Mouse (Mus musculus) forebrain, embryonic 10.5 days (tissue): ENCODE results near the gene Irf2. TPM values are rescaled to one million over a fixed set of nuclear protein-coding genes. Genes with fewer than 3 reads are reported as not detected.

Source experiments
- DNase-seq: peaks from one replicate; pipeline ENCODE4 v3.0.0-alpha.2; 2017; ENCODE audit warnings: low spot score; ENCODE audit errors: extremely low spot score
- H3K27ac ChIP-seq: fragments of 300-500 bp; sonication (generic); 2 replicates; pipeline ENCODE4 v1.5.1; 2016; ENCODE audit warnings: mild to moderate bottlenecking
- H3K27me3 ChIP-seq: fragments of 300-500 bp; sonication (generic); 2 replicates; pipeline ENCODE4 v1.6.1; 2016; ENCODE audit warnings: mild to moderate bottlenecking; ENCODE audit not compliant: poor library complexity, severe bottlenecking
- H3K36me3 ChIP-seq: fragments of 300-500 bp; sonication (generic); replicated peaks from 2 replicates; pipeline ENCODE4 v1.6.1; 2016; ENCODE audit warnings: mild to moderate bottlenecking, moderate library complexity
- H3K4me1 ChIP-seq: fragments of 300-500 bp; sonication (generic); 2 replicates; pipeline ENCODE4 v1.6.1; 2016
- H3K4me3 ChIP-seq: fragments of 300-500 bp; sonication (generic); 2 replicates; pipeline ENCODE4 v1.5.1; 2016; ENCODE audit warnings: mild to moderate bottlenecking, moderate library complexity
- H3K9me3 ChIP-seq: fragments of 300-500 bp; sonication (generic); 2 replicates; pipeline ENCODE4 v1.6.1; 2016; ENCODE audit warnings: mild to moderate bottlenecking, moderate library complexity
- WGBS: fragments of 180-500 bp; shearing (Covaris S2); methylation state at CpG from one replicate; pipeline ENCODE4 v1.1.7; 2016; 5-methylcytosine and 5-hydroxymethylcytosine counted together
- polyA plus RNA-seq: library from polyadenylated mRNA; unstranded; fragments of >200 nt; fragmentation: Nextera tagmentation; extraction: Ambion mirVana; gene quantifications from 2 replicates; pipeline ENCODE4 v1.2.1, GENCODE M21; 2016

Irf2 gene
- polyA plus RNA-seq, 1 experiment from 2014 or later, result 7.8 TPM

GRCm38 (mm10) chr8:46859164-46859846, 119.8 kb downstream of the Irf2 start:
- no peak for DNase-seq
- Histone ChIP-seq H3K36me3 (no peaks in the 10 kb centered on the region), H3K27me3 (no peaks in the 10 kb centered on the region), H3K4me3 (no peak overlapping the region), H3K4me1 (peaks cover 12% of the 10 kb centered on the region), H3K27ac (peak overlapping the region; percentile 11; the same call in 1 of the 2 replicates), H3K9me3 (no peaks in the 10 kb centered on the region)
- 48% methylated on average over 7 of the region's 7 CpGs for whole genome bisulfite sequencing

GRCm38 (mm10) chr8:46859847-46860167, 120.3 kb downstream of the Irf2 start:
- H3K4me3 ChIP-seq, result no peak overlapping the region
- no peaks in the 10 kb centered on the region for H3K9me3 ChIP-seq
- WGBS, result 69% methylated on average over 8 of the region's 8 CpGs
- H3K36me3 ChIP-seq, result no peaks in the 10 kb centered on the region
- no peak for DNase-seq
- H3K27me3 ChIP-seq, result no peaks in the 10 kb centered on the region
- peak overlapping the region; percentile 11; the same call in 1 of the 2 replicates for H3K27ac ChIP-seq
- peaks cover 12% of the 10 kb centered on the region for H3K4me1 ChIP-seq

- WGBS, result 88% methylated on average over 5 of the region's 5 CpGs
These were observed 123.0 kb downstream of the Irf2 start for GRCm38 (mm10) chr8:46862508-46862907.

GRCm38 (mm10) chr8:46865428-46865827, 125.9 kb downstream of the Irf2 start:
- WGBS, result 88% methylated on average over 1 of the region's 1 CpGs
- no peaks in the 10 kb centered on the region for H3K36me3 ChIP-seq
- no peak overlapping the region for H3K4me3 ChIP-seq
- no peak for DNase-seq
- H3K27me3 ChIP-seq, result no peaks in the 10 kb centered on the region
- H3K9me3 ChIP-seq, result no peaks in the 10 kb centered on the region
- peaks cover 11% of the 10 kb centered on the region for H3K4me1 ChIP-seq
- H3K27ac ChIP-seq, result no peak overlapping the region

More at GRCm38 (mm10) chr8:46862508-46862907, 123.0 kb downstream of the Irf2 start:
- DNase-seq, result no peak
- H3K9me3 ChIP-seq, result no peaks in the 10 kb centered on the region
- no peak overlapping the region for H3K4me3 ChIP-seq
- no peaks in the 10 kb centered on the region for H3K27me3 ChIP-seq
- H3K4me1 ChIP-seq, result peaks cover 17% of the 10 kb centered on the region
- no peak overlapping the region for H3K27ac ChIP-seq
- H3K36me3 ChIP-seq, result no peaks in the 10 kb centered on the region

- H3K36me3 ChIP-seq, result no peaks in the 10 kb centered on the region
- WGBS, result 60% methylated on average over 4 of the region's 4 CpGs
- H3K4me3 ChIP-seq, result no peak overlapping the region
- no peaks in the 10 kb centered on the region for H3K27me3 ChIP-seq
- H3K27ac ChIP-seq, result no peak overlapping the region
- H3K9me3 ChIP-seq, result no peaks in the 10 kb centered on the region
- peaks cover 11% of the 10 kb centered on the region for H3K4me1 ChIP-seq
- DNase-seq, result no peak
These were observed 127.9 kb downstream of the Irf2 start for GRCm38 (mm10) chr8:46867440-46867839.

- H3K4me3 ChIP-seq, result no peak overlapping the region
- no peak overlapping the region for H3K27ac ChIP-seq
- no peaks in the 10 kb centered on the region for H3K9me3 ChIP-seq
- no peaks in the 10 kb centered on the region for H3K36me3 ChIP-seq
- WGBS, result 79% methylated on average over 8 of the region's 8 CpGs
- H3K4me1 ChIP-seq, result peaks cover 11% of the 10 kb centered on the region
- H3K27me3 ChIP-seq, result no peaks in the 10 kb centered on the region
- no peak for DNase-seq
These were observed 129.0 kb downstream of the Irf2 start for GRCm38 (mm10) chr8:46868346-46869065.

GRCm38 (mm10) chr8:46869521-46869925, 130.0 kb downstream of the Irf2 start:
- DNase-seq, result no peak

GRCm38 (mm10) chr8:46871086-46871485, 131.6 kb downstream of the Irf2 start:
- H3K27ac ChIP-seq, result no peak overlapping the region
- no peak for DNase-seq
- no peaks in the 10 kb centered on the region for H3K9me3 ChIP-seq
- 91% methylated on average over 4 of the region's 4 CpGs for WGBS
- no peaks in the 10 kb centered on the region for H3K27me3 ChIP-seq
- no peaks in the 10 kb centered on the region for H3K36me3 ChIP-seq
- H3K4me3 ChIP-seq, result no peak overlapping the region
- peaks cover 11% of the 10 kb centered on the region for H3K4me1 ChIP-seq

More at GRCm38 (mm10) chr8:46869521-46869925, 130.0 kb downstream of the Irf2 start:
- Histone ChIP-seq H3K27ac (no peak overlapping the region), H3K9me3 (no peaks in the 10 kb centered on the region), H3K27me3 (no peaks in the 10 kb centered on the region), H3K4me3 (no peak overlapping the region), H3K36me3 (no peaks in the 10 kb centered on the region), H3K4me1 (peaks cover 11% of the 10 kb centered on the region)
- 76% methylated on average over 6 of the region's 6 CpGs for WGBS

- WGBS, result 67% methylated on average over 2 of the region's 2 CpGs
- Histone ChIP-seq H3K36me3 (no peaks in the 10 kb centered on the region), H3K4me1 (peaks cover 8% of the 10 kb centered on the region), H3K9me3 (no peaks in the 10 kb centered on the region), H3K27me3 (no peaks in the 10 kb centered on the region), H3K4me3 (no peak overlapping the region), H3K27ac (no peak overlapping the region)
- DNase-seq, result no peak
These were observed 136.2 kb downstream of the Irf2 start for GRCm38 (mm10) chr8:46875615-46876293.

- H3K4me1 ChIP-seq, result peaks cover 19% of the 10 kb centered on the region
- no peak for DNase-seq
- H3K9me3 ChIP-seq, result no peaks in the 10 kb centered on the region
- H3K36me3 ChIP-seq, result no peaks in the 10 kb centered on the region
- no peak overlapping the region for H3K4me3 ChIP-seq
- H3K27me3 ChIP-seq, result no peaks in the 10 kb centered on the region
- WGBS, result 82% methylated on average over 6 of the region's 6 CpGs
- H3K27ac ChIP-seq, result no peak overlapping the region
These were observed 141.8 kb downstream of the Irf2 start for GRCm38 (mm10) chr8:46881348-46881747.

GRCm38 (mm10) chr8:46881755-46882419, 142.4 kb downstream of the Irf2 start:
- H3K4me3 ChIP-seq, result no peak overlapping the region
- WGBS, result 86% methylated on average over 8 of the region's 8 CpGs

GRCm38 (mm10) chr8:46882743-46883142, 143.2 kb downstream of the Irf2 start:
- no peaks in the 10 kb centered on the region for H3K36me3 ChIP-seq
- no peaks in the 10 kb centered on the region for H3K9me3 ChIP-seq
- H3K27me3 ChIP-seq, result no peaks in the 10 kb centered on the region
- H3K4me3 ChIP-seq, result no peak overlapping the region
- DNase-seq, result no peak
- peaks cover 25% of the 10 kb centered on the region for H3K4me1 ChIP-seq
- H3K27ac ChIP-seq, result no peak overlapping the region
- WGBS, result 68% methylated on average over 5 of the region's 5 CpGs

More at GRCm38 (mm10) chr8:46881755-46882419, 142.4 kb downstream of the Irf2 start:
- no peak overlapping the region for H3K27ac ChIP-seq
- no peaks in the 10 kb centered on the region for H3K36me3 ChIP-seq
- no peaks in the 10 kb centered on the region for H3K9me3 ChIP-seq
- no peak for DNase-seq
- H3K27me3 ChIP-seq, result no peaks in the 10 kb centered on the region
- H3K4me1 ChIP-seq, result peaks cover 19% of the 10 kb centered on the region
